Mouse (Mus musculus) midbrain, postnatal 0 days (tissue): ENCODE results near the gene Evi5l. TPM values are rescaled to one million over a fixed set of nuclear protein-coding genes. Genes with fewer than 3 reads are reported as not detected.

ENCODE experiments used
- ATAC-seq: fragments of 200-750 bp; cut with Nextera tagmentation; 2 replicates; pipeline ENCODE4 v1.8.0; 2017; ENCODE audit warnings: moderate number of reproducible peaks, mild to moderate bottlenecking, moderate TSS enrichment, moderate library complexity; ENCODE audit not compliant: low FRiP score
- DNase-seq: peaks from one replicate; pipeline ENCODE4 v3.0.0-alpha.2; 2015; ENCODE audit warnings: low spot score
- H3K27ac ChIP-seq: fragments of 300-500 bp; sonication (generic); 2 replicates; pipeline ENCODE4 v1.5.1; 2014; ENCODE audit warnings: low read depth, mild to moderate bottlenecking, low read length, mixed read lengths
- H3K27me3 ChIP-seq: fragments of 300-500 bp; sonication (generic); 2 replicates; pipeline ENCODE4 v1.6.1; 2014; ENCODE audit warnings: low read length, control low read depth, mixed read lengths; ENCODE audit not compliant: insufficient read depth
- H3K36me3 ChIP-seq: fragments of 300-500 bp; sonication (generic); 2 replicates; pipeline ENCODE4 v1.6.1; 2014; ENCODE audit warnings: low read length, control low read depth, mixed read lengths; ENCODE audit not compliant: insufficient read depth
- H3K4me1 ChIP-seq: fragments of 300-500 bp; sonication (generic); 2 replicates; pipeline ENCODE4 v1.6.1; 2014; ENCODE audit warnings: mild to moderate bottlenecking, control low read depth, antibody characterized with exemption, low read length, mixed read lengths; ENCODE audit not compliant: insufficient read depth
- H3K4me2 ChIP-seq: fragments of 300-500 bp; sonication (generic); 2 replicates; pipeline ENCODE4 v1.6.1; 2014; ENCODE audit warnings: low read depth, mild to moderate bottlenecking, low read length, mixed read lengths; ENCODE audit not compliant: poor library complexity, severe bottlenecking
- H3K4me3 ChIP-seq: fragments of 300-500 bp; sonication (generic); 2 replicates; pipeline ENCODE4 v1.5.1; 2014; ENCODE audit warnings: low read depth, mild to moderate bottlenecking, low read length, moderate library complexity
- H3K9ac ChIP-seq: fragments of 300-500 bp; sonication (generic); replicated peaks from 2 replicates; pipeline ENCODE4 v1.6.1; 2014; ENCODE audit warnings: mild to moderate bottlenecking, low read length, moderate library complexity, mixed read lengths; ENCODE audit not compliant: poor library complexity, severe bottlenecking
- H3K9me3 ChIP-seq: fragments of 300-500 bp; sonication (generic); 2 replicates; pipeline ENCODE4 v1.6.1; 2016; ENCODE audit warnings: low read length, control low read depth
- CTCF ChIP-seq: IDR thresholded peaks from 2 replicates; pipeline ENCODE4 v1.5.1; 2016; ENCODE audit warnings: antibody characterized with exemption, mild to moderate bottlenecking
- WGBS: fragments of 180-500 bp; shearing (Covaris S2); extraction: QIAGEN DNeasy Blood & Tissue Kit; methylation state at CpG from one replicate; pipeline ENCODE4 v1.1.7; 2014; 5-methylcytosine and 5-hydroxymethylcytosine counted together
- polyA plus RNA-seq: library from polyadenylated mRNA; unstranded; fragments of >200 nt; fragmentation: Nextera tagmentation; extraction: Ambion mirVana; gene quantifications from 2 replicates; pipeline ENCODE4 v1.2.1, GENCODE M21; 2015
- total RNA-seq: library from RNA; depleted of rRNA; stranded (reverse); fragments of >200 nt; gene quantifications from 2 replicates; pipeline ENCODE4 v1.2.3, GENCODE M21; 2014

Evi5l gene
- total and polyA plus RNA-seq, 2 experiments from 2014 or later: 108 to 238 TPM

- no peak overlapping the region for H3K4me3 ChIP-seq
- no peak overlapping the region for H3K27ac ChIP-seq
- peaks cover 16% of the 10 kb centered on the region for H3K36me3 ChIP-seq
- H3K27me3 ChIP-seq: no peaks in the 10 kb centered on the region
- WGBS: 81% methylated on average over 2 of the region's 2 CpGs
- no peak for DNase-seq
- H3K4me2 ChIP-seq: no peak overlapping the region
- H3K9ac ChIP-seq: no peak overlapping the region
- no peak for TF ChIP-seq CTCF
- H3K4me1 ChIP-seq: peaks cover 11% of the 10 kb centered on the region
- no peak for ATAC-seq
- H3K9me3 ChIP-seq: no peaks in the 10 kb centered on the region
Measured at GRCm38 (mm10) chr8:4174018-4174417, 7.7 kb downstream of the Evi5l start.

- ATAC-seq (no peak), DNase-seq (no peak)
- H3K27me3 ChIP-seq: no peaks in the 10 kb centered on the region
- no peak overlapping the region for H3K4me2 ChIP-seq
- H3K27ac ChIP-seq: no peak overlapping the region
- TF ChIP-seq CTCF: no peak
- WGBS: 89% methylated on average over 8 of the region's 8 CpGs
- no peaks in the 10 kb centered on the region for H3K9me3 ChIP-seq
- peaks cover 41% of the 10 kb centered on the region for H3K36me3 ChIP-seq
- no peak overlapping the region for H3K4me3 ChIP-seq
- no peaks in the 10 kb centered on the region for H3K4me1 ChIP-seq
- H3K9ac ChIP-seq: no peak overlapping the region
Measured at GRCm38 (mm10) chr8:4183409-4183808, 17.0 kb downstream of the Evi5l start.

- H3K9me3 ChIP-seq: no peaks in the 10 kb centered on the region
- TF ChIP-seq CTCF: no peak
- no peaks in the 10 kb centered on the region for H3K4me1 ChIP-seq
- H3K27ac ChIP-seq: no peak overlapping the region
- no peak overlapping the region for H3K9ac ChIP-seq
- WGBS: 98% methylated on average over 2 of the region's 2 CpGs
- DNase-seq: no peak
- H3K4me3 ChIP-seq: no peak overlapping the region
- ATAC-seq: no peak
- no peaks in the 10 kb centered on the region for H3K27me3 ChIP-seq
- peaks cover 50% of the 10 kb centered on the region for H3K36me3 ChIP-seq
- H3K4me2 ChIP-seq: no peak overlapping the region
Measured at GRCm38 (mm10) chr8:4186151-4186550, 19.8 kb downstream of the Evi5l start.

GRCm38 (mm10) chr8:4188605-4189004 is 22.2 kb downstream of the Evi5l start:
- H3K36me3 ChIP-seq: peaks cover 54% of the 10 kb centered on the region

GRCm38 (mm10) chr8:4189031-4189722 is 22.8 kb downstream of the Evi5l start:
- 40% methylated on average over 3 of the region's 3 CpGs for WGBS
- no peaks in the 10 kb centered on the region for H3K4me1 ChIP-seq
- H3K4me3 ChIP-seq: no peak overlapping the region
- H3K27me3 ChIP-seq: no peaks in the 10 kb centered on the region
- H3K9ac ChIP-seq: no peak overlapping the region
- H3K9me3 ChIP-seq: no peaks in the 10 kb centered on the region
- H3K4me2 ChIP-seq: no peak overlapping the region
- H3K27ac ChIP-seq: no peak overlapping the region
- no peak for TF ChIP-seq CTCF
- peaks cover 53% of the 10 kb centered on the region for H3K36me3 ChIP-seq
- ATAC-seq: no peak
- DNase-seq: no peak

More at GRCm38 (mm10) chr8:4188605-4189004, 22.2 kb downstream of the Evi5l start:
- DNase-seq (no peak), ATAC-seq (no peak)
- Histone ChIP-seq H3K4me1 (no peaks in the 10 kb centered on the region), H3K27me3 (no peaks in the 10 kb centered on the region), H3K9ac (no peak overlapping the region), H3K4me3 (no peak overlapping the region), H3K9me3 (no peaks in the 10 kb centered on the region), H3K27ac (no peak overlapping the region), H3K4me2 (no peak overlapping the region)
- TF ChIP-seq CTCF: no peak

GRCm38 (mm10) chr8:4192305-4192704 is 25.9 kb downstream of the Evi5l start:
- 30% methylated on average over 5 of the region's 5 CpGs for WGBS
- Histone ChIP-seq H3K4me2 (no peak overlapping the region), H3K27me3 (no peaks in the 10 kb centered on the region), H3K9me3 (no peaks in the 10 kb centered on the region), H3K4me1 (no peaks in the 10 kb centered on the region), H3K27ac (peak overlapping the region; percentile 67), H3K36me3 (peaks cover 40% of the 10 kb centered on the region), H3K9ac (no peak overlapping the region), H3K4me3 (no peak overlapping the region)
- TF ChIP-seq CTCF: no peak
- DNase-seq (peak; percentile 74), ATAC-seq (peak; percentile 51)
